Mouse (Mus musculus) midbrain, embryonic 16.5 days (tissue): ENCODE data around the gene 2010111I01Rik. TPM values are rescaled to one million over a fixed set of nuclear protein-coding genes. Genes with fewer than 3 reads are reported as not detected.

ENCODE experiments used
- ATAC-seq: fragments of 200-750 bp; cut with Nextera tagmentation; 2 replicates; pipeline ENCODE4 v1.8.0; 2017; ENCODE audit warnings: moderate TSS enrichment
- H3K27ac ChIP-seq: fragments of 300-500 bp; sonication (generic); 2 replicates; pipeline ENCODE4 v1.5.1; 2014; ENCODE audit warnings: mild to moderate bottlenecking, low read length, mixed read lengths
- H3K27me3 ChIP-seq: fragments of 300-500 bp; sonication (generic); 2 replicates; pipeline ENCODE4 v1.6.1; 2014; ENCODE audit warnings: low read depth, low read length, mixed read lengths; ENCODE audit not compliant: control insufficient read depth, insufficient read depth
- H3K36me3 ChIP-seq: fragments of 300-500 bp; sonication (generic); 2 replicates; pipeline ENCODE4 v1.6.1; 2014; ENCODE audit warnings: mild to moderate bottlenecking, low read length, moderate library complexity, mixed read lengths; ENCODE audit not compliant: control insufficient read depth, insufficient read depth
- H3K4me1 ChIP-seq: fragments of 300-500 bp; sonication (generic); 2 replicates; pipeline ENCODE4 v1.6.1; 2014; ENCODE audit warnings: mild to moderate bottlenecking, low read length, mixed read lengths; ENCODE audit not compliant: control insufficient read depth, insufficient read depth
- H3K4me2 ChIP-seq: fragments of 300-500 bp; sonication (generic); 2 replicates; pipeline ENCODE4 v1.6.1; 2014; ENCODE audit warnings: mild to moderate bottlenecking, low read length, mixed read lengths
- H3K4me3 ChIP-seq: fragments of 300-500 bp; sonication (generic); 2 replicates; pipeline ENCODE4 v1.5.1; 2014; ENCODE audit warnings: low read depth, mild to moderate bottlenecking, low read length, moderate library complexity, mixed read lengths
- H3K9ac ChIP-seq: fragments of 300-500 bp; sonication (generic); 2 replicates; pipeline ENCODE4 v1.6.1; 2014; ENCODE audit warnings: low read depth, low read length, mixed read lengths
- H3K9me3 ChIP-seq: fragments of 300-500 bp; sonication (generic); replicated peaks from 2 replicates; pipeline ENCODE4 v1.6.1; 2014; ENCODE audit warnings: mild to moderate bottlenecking, low read length, mixed read lengths; ENCODE audit not compliant: control insufficient read depth, poor library complexity, severe bottlenecking
- WGBS: fragments of 180-500 bp; shearing (Covaris S2); extraction: QIAGEN DNeasy Blood & Tissue Kit; methylation state at CpG from one replicate; pipeline ENCODE4 v1.1.7; 2014; 5-methylcytosine and 5-hydroxymethylcytosine counted together
- polyA plus RNA-seq: library from polyadenylated mRNA; unstranded; fragments of >200 nt; fragmentation: Nextera tagmentation; extraction: Ambion mirVana; gene quantifications from 2 replicates; pipeline ENCODE4 v1.2.1, GENCODE M21; 2015

The 2010111I01Rik gene
- polyA plus RNA-seq, 1 experiment from 2014 or later = 25.5 TPM

- Histone ChIP-seq H3K36me3 (peaks cover 12% of the 10 kb centered on the region; the same call in 1 of the 2 replicates), H3K27ac (no peak overlapping the region), H3K9ac (no peak overlapping the region), H3K4me1 (peaks cover 13% of the 10 kb centered on the region), H3K4me2 (no peak overlapping the region), H3K27me3 (no peaks in the 10 kb centered on the region), H3K9me3 (no peaks in the 10 kb centered on the region), H3K4me3 (no peak overlapping the region)
- 91% methylated on average over 11 of the region's 11 CpGs for WGBS
- no peak for ATAC-seq
Measured at GRCm38 (mm10) chr13:63296300-63296699, 331.6 kb downstream of the 2010111I01Rik start.

GRCm38 (mm10) chr13:63297003-63297402 is 332.3 kb downstream of the 2010111I01Rik start:
- peaks cover 13% of the 10 kb centered on the region; the same call in 1 of the 2 replicates for H3K36me3 ChIP-seq
- WGBS = 96% methylated on average over 2 of the region's 2 CpGs
- H3K4me3 ChIP-seq = no peak overlapping the region
- ATAC-seq = no peak
- H3K27me3 ChIP-seq = no peaks in the 10 kb centered on the region
- H3K4me1 ChIP-seq = peaks cover 17% of the 10 kb centered on the region
- no peak overlapping the region for H3K27ac ChIP-seq
- H3K4me2 ChIP-seq = no peak overlapping the region
- no peaks in the 10 kb centered on the region for H3K9me3 ChIP-seq
- no peak overlapping the region for H3K9ac ChIP-seq

GRCm38 (mm10) chr13:63297933-63298332 is 333.2 kb downstream of the 2010111I01Rik start:
- Histone ChIP-seq H3K4me3 (no peak overlapping the region), H3K9me3 (no peaks in the 10 kb centered on the region), H3K9ac (no peak overlapping the region), H3K27ac (no peak overlapping the region), H3K36me3 (peaks cover 13% of the 10 kb centered on the region; the same call in 1 of the 2 replicates), H3K4me2 (no peak overlapping the region), H3K27me3 (no peaks in the 10 kb centered on the region), H3K4me1 (peaks cover 17% of the 10 kb centered on the region)
- 75% methylated on average over 3 of the region's 3 CpGs for WGBS
- no peak for ATAC-seq

GRCm38 (mm10) chr13:63298931-63299330 is 334.2 kb downstream of the 2010111I01Rik start:
- H3K36me3 ChIP-seq = peaks cover 13% of the 10 kb centered on the region; the same call in 1 of the 2 replicates
- H3K27me3 ChIP-seq = no peaks in the 10 kb centered on the region
- 89% methylated on average over 5 of the region's 5 CpGs for WGBS

GRCm38 (mm10) chr13:63300929-63301328 is 336.2 kb downstream of the 2010111I01Rik start:
- Histone ChIP-seq H3K9me3 (no peaks in the 10 kb centered on the region), H3K4me3 (no peak overlapping the region), H3K27ac (no peak overlapping the region), H3K4me1 (peaks cover 4% of the 10 kb centered on the region; the same call in 1 of the 2 replicates), H3K27me3 (no peaks in the 10 kb centered on the region), H3K36me3 (peaks cover 13% of the 10 kb centered on the region; the same call in 1 of the 2 replicates), H3K9ac (no peak overlapping the region), H3K4me2 (no peak overlapping the region)
- no peak for ATAC-seq
- 85% methylated on average over 7 of the region's 7 CpGs for WGBS

More at GRCm38 (mm10) chr13:63298931-63299330, 334.2 kb downstream of the 2010111I01Rik start:
- no peak for ATAC-seq
- H3K4me1 ChIP-seq = peaks cover 16% of the 10 kb centered on the region
- H3K4me2 ChIP-seq = no peak overlapping the region
- no peak overlapping the region for H3K4me3 ChIP-seq
- no peaks in the 10 kb centered on the region for H3K9me3 ChIP-seq
- H3K27ac ChIP-seq = no peak overlapping the region
- H3K9ac ChIP-seq = no peak overlapping the region

GRCm38 (mm10) chr13:63301764-63302209 is 337.1 kb downstream of the 2010111I01Rik start:
- peaks cover 13% of the 10 kb centered on the region; the same call in 1 of the 2 replicates for H3K36me3 ChIP-seq

GRCm38 (mm10) chr13:63302381-63302780 is 337.7 kb downstream of the 2010111I01Rik start:
- no peak for ATAC-seq
- H3K36me3 ChIP-seq = peaks cover 13% of the 10 kb centered on the region; the same call in 1 of the 2 replicates
- no peaks in the 10 kb centered on the region for H3K9me3 ChIP-seq
- no peak overlapping the region for H3K4me2 ChIP-seq
- H3K27ac ChIP-seq = peak overlapping the region; percentile 33; the same call in 1 of the 2 replicates
- H3K4me1 ChIP-seq = peaks cover 4% of the 10 kb centered on the region; the same call in 1 of the 2 replicates
- 81% methylated on average over 5 of the region's 5 CpGs for WGBS
- H3K27me3 ChIP-seq = no peaks in the 10 kb centered on the region
- no peak overlapping the region for H3K9ac ChIP-seq
- no peak overlapping the region for H3K4me3 ChIP-seq

More at GRCm38 (mm10) chr13:63301764-63302209, 337.1 kb downstream of the 2010111I01Rik start:
- peaks cover 4% of the 10 kb centered on the region; the same call in 1 of the 2 replicates for H3K4me1 ChIP-seq
- ATAC-seq = peak; percentile 51; the same call in 1 of the 2 replicates
- H3K27ac ChIP-seq = peak overlapping the region; percentile 61; the same call in 1 of the 2 replicates
- no peak overlapping the region for H3K9ac ChIP-seq
- H3K9me3 ChIP-seq = no peaks in the 10 kb centered on the region
- WGBS = 36% methylated on average over 3 of the region's 3 CpGs
- no peak overlapping the region for H3K4me3 ChIP-seq
- H3K27me3 ChIP-seq = no peaks in the 10 kb centered on the region
- no peak overlapping the region for H3K4me2 ChIP-seq

- Histone ChIP-seq H3K9ac (no peak overlapping the region), H3K4me3 (no peak overlapping the region), H3K27ac (no peak overlapping the region), H3K36me3 (0 out of 2 replicates have a peak, but pooled peaks cover 6% of the 10 kb centered on the region), H3K27me3 (no peaks in the 10 kb centered on the region), H3K9me3 (no peaks in the 10 kb centered on the region), H3K4me1 (peaks cover 4% of the 10 kb centered on the region; the same call in 1 of the 2 replicates), H3K4me2 (no peak overlapping the region)
- WGBS = 82% methylated on average over 6 of the region's 6 CpGs
- no peak for ATAC-seq
Measured at GRCm38 (mm10) chr13:63304124-63304792, 339.6 kb downstream of the 2010111I01Rik start.

- no peaks in the 10 kb centered on the region for H3K9me3 ChIP-seq
- WGBS = 45% methylated on average over 3 of the region's 3 CpGs
- no peak overlapping the region for H3K4me2 ChIP-seq
- no peaks in the 10 kb centered on the region for H3K27me3 ChIP-seq
- peaks cover 4% of the 10 kb centered on the region; the same call in 1 of the 2 replicates for H3K4me1 ChIP-seq
- ATAC-seq = no peak
- no peak overlapping the region; the same call in 1 of the 2 replicates for H3K9ac ChIP-seq
- no peak overlapping the region for H3K4me3 ChIP-seq
- 0 out of 2 replicates have a peak, but pooled peaks cover 6% of the 10 kb centered on the region for H3K36me3 ChIP-seq
- no peak overlapping the region for H3K27ac ChIP-seq
Measured at GRCm38 (mm10) chr13:63304799-63305159, 340.1 kb downstream of the 2010111I01Rik start.
